20 mouse cellular contexts compared by ENCODE assay signal in the genomic region with DNA sequence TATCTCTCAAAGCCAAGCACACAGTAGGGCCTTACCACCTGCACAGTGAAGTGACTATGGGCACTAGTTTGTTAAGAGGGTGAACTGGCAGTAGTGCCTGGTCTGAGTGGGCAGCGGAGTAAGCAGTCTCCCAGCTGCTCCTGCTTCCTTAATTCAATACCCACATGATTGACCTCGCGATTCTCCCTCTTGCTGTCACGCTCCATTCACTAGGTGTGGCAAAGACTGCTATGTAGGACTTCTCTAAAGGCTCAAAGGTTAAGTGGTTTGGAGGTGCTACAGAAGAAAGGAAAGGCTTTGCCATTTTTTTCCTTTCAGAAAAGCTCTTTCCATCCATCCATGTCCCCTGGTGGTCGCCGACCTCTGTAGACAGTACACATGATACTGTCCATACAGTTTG. TPM values are rescaled to one million over a fixed set of nuclear protein-coding genes. Genes with fewer than 3 reads are reported as not detected.
DNase-seq lines count a peak whose midpoint lies in the region; ATAC-seq and TF ChIP-seq lines count a peak whose summit lies in the region.
"Had no signal": no experiment of that assay in that cellular context is flagged by ENCODE, and none has a peak within 500 bp of the region (broad histone marks: within the 10 kb centered on the region; RNA-seq: fewer than 3 reads in every experiment).

No protein-coding gene starts in this region.

- H3K9ac ChIP-seq in intestine, embryonic 16.5 days (ENCODE audit: low read depth, low read length): no peak overlapping the region
- no peak overlapping the region for H3K9ac ChIP-seq in intestine, embryonic 15.5 days
- no peak overlapping the region for H3K9ac ChIP-seq in kidney, embryonic 14.5 days (ENCODE audit: low read depth, low read length)
- H3K9ac ChIP-seq in kidney, postnatal 0 days (ENCODE audit: low read depth, low read length): no peak overlapping the region
- H3K9ac ChIP-seq: forebrain, embryonic 13.5 days; hindbrain, embryonic 12.5 days; hindbrain, embryonic 15.5 days had no signal

- H3K27me3 ChIP-seq in intestine, embryonic 16.5 days (replicated peaks; ENCODE audit: control insufficient read depth, insufficient read depth, low read length): no peaks in the 10 kb centered on the region
- H3K27me3 ChIP-seq in intestine, embryonic 15.5 days (replicated peaks): no peaks in the 10 kb centered on the region
- no peaks in the 10 kb centered on the region for H3K27me3 ChIP-seq in kidney, embryonic 14.5 days (ENCODE audit: control insufficient read depth, insufficient read depth, low read length)
- H3K27me3 ChIP-seq in kidney, postnatal 0 days (ENCODE audit: insufficient read depth, low read length): no peaks in the 10 kb centered on the region
- H3K27me3 ChIP-seq: forebrain, embryonic 13.5 days; hindbrain, embryonic 12.5 days; hindbrain, embryonic 15.5 days; Patski had no signal

- TF ChIP-seq CTCF in kidney, postnatal 0 days (IDR thresholded peaks at IDR 0.05; ENCODE audit: low read depth): no peak

- H3K4me1 ChIP-seq in intestine, embryonic 16.5 days (ENCODE audit: control insufficient read depth, insufficient read depth, low read length): peaks cover 5% of the 10 kb centered on the region; the same call in 1 of the 2 replicates
- peaks cover 14% of the 10 kb centered on the region; the same call in 1 of the 2 replicates for H3K4me1 ChIP-seq in intestine, embryonic 15.5 days (replicated peaks)
- H3K4me1 ChIP-seq in kidney, embryonic 14.5 days (ENCODE audit: control insufficient read depth, insufficient read depth, low read length): peaks cover 12% of the 10 kb centered on the region; the same call in 1 of the 2 replicates
- H3K4me1 ChIP-seq in kidney, postnatal 0 days (replicated peaks; ENCODE audit: insufficient read depth, low read length): peaks cover 9% of the 10 kb centered on the region; the same call in 1 of the 2 replicates

- no peak overlapping the region for H3K27ac ChIP-seq in intestine, embryonic 16.5 days (ENCODE audit: low read length)
- no peak overlapping the region for H3K27ac ChIP-seq in intestine, embryonic 15.5 days
- H3K27ac ChIP-seq in kidney, embryonic 14.5 days (ENCODE audit: low read depth, low read length): no peak overlapping the region
- no peak overlapping the region; the same call in 1 of the 2 replicates for H3K27ac ChIP-seq in kidney, postnatal 0 days
- H3K27ac ChIP-seq: forebrain, embryonic 10.5 days; forebrain, embryonic 13.5 days; hindbrain, embryonic 12.5 days; hindbrain, embryonic 15.5 days had no signal

- ATAC-seq in intestine, embryonic 16.5 days: peak; percentile 56; the same call in 1 of the 2 replicates
- no peak for ATAC-seq in intestine, embryonic 15.5 days
- 0 out of 2 replicates have a peak, but pooled peaks have one; percentile 28 for ATAC-seq in kidney, embryonic 14.5 days (ENCODE audit: low FRiP score, low TSS enrichment)
- ATAC-seq in kidney, postnatal 0 days (replicated peaks; ENCODE audit: low FRiP score, low read depth): peak; percentile 64
- ATAC-seq: forebrain, embryonic 13.5 days; forebrain, embryonic 16.5 days; Patski had no signal

- no peaks in the 10 kb centered on the region for H3K36me3 ChIP-seq in intestine, embryonic 16.5 days (ENCODE audit: control insufficient read depth, insufficient read depth, low read length)
- no peaks in the 10 kb centered on the region for H3K36me3 ChIP-seq in intestine, embryonic 15.5 days
- H3K36me3 ChIP-seq in kidney, embryonic 14.5 days (ENCODE audit: control insufficient read depth, insufficient read depth, low read length): no peaks in the 10 kb centered on the region
- peaks cover 7% of the 10 kb centered on the region; the same call in 1 of the 2 replicates for H3K36me3 ChIP-seq in kidney, postnatal 0 days (ENCODE audit: insufficient read depth, low read length)
- H3K36me3 ChIP-seq: hindbrain, embryonic 15.5 days had no signal

- no peak overlapping the region for H3K4me3 ChIP-seq in intestine, embryonic 16.5 days (ENCODE audit: low read length)
- no peak overlapping the region for H3K4me3 ChIP-seq in intestine, embryonic 15.5 days (replicated peaks)
- H3K4me3 ChIP-seq in kidney, embryonic 14.5 days (ENCODE audit: low read length): no peak overlapping the region
- no peak overlapping the region for H3K4me3 ChIP-seq in kidney, postnatal 0 days (replicated peaks; ENCODE audit: low read depth, low read length)
- H3K4me3 ChIP-seq: forebrain, embryonic 10.5 days; forebrain, embryonic 13.5 days; hindbrain, embryonic 12.5 days; hindbrain, embryonic 15.5 days had no signal

- H3K9me3 ChIP-seq in intestine, embryonic 16.5 days (ENCODE audit: control insufficient read depth, low read length): no peaks in the 10 kb centered on the region
- no peaks in the 10 kb centered on the region for H3K9me3 ChIP-seq in intestine, embryonic 15.5 days
- no peaks in the 10 kb centered on the region for H3K9me3 ChIP-seq in kidney, embryonic 14.5 days (ENCODE audit: control insufficient read depth, low read length)
- no peaks in the 10 kb centered on the region for H3K9me3 ChIP-seq in kidney, postnatal 0 days (replicated peaks; ENCODE audit: low read length)
- H3K9me3 ChIP-seq: forebrain, embryonic 10.5 days; forebrain, embryonic 13.5 days; hindbrain, embryonic 12.5 days; hindbrain, embryonic 15.5 days had no signal

- H3K4me2 ChIP-seq in intestine, embryonic 16.5 days (ENCODE audit: low read depth, low read length): no peak overlapping the region
- no peak overlapping the region for H3K4me2 ChIP-seq in intestine, embryonic 15.5 days (replicated peaks)
- H3K4me2 ChIP-seq in kidney, embryonic 14.5 days (replicated peaks; ENCODE audit: low read depth, low read length): no peak overlapping the region
- H3K4me2 ChIP-seq in kidney, postnatal 0 days (ENCODE audit: low read length): no peak overlapping the region
- H3K4me2 ChIP-seq: forebrain, embryonic 13.5 days; heart, embryonic 11.5 days; hindbrain, embryonic 12.5 days; hindbrain, embryonic 15.5 days had no signal

- WGBS in intestine, embryonic 16.5 days: 89% methylated on average over 6 of the region's 6 CpGs
- WGBS in intestine, embryonic 15.5 days: 90% methylated on average over 6 of the region's 6 CpGs
- WGBS in kidney, embryonic 14.5 days: 62% methylated on average over 6 of the region's 6 CpGs
- 41% methylated on average over 6 of the region's 6 CpGs for WGBS in kidney, postnatal 0 days

- no peak for DNase-seq in kidney, postnatal 4 days
- peak; percentile 73 for DNase-seq in kidney, postnatal 0 days (ENCODE audit: low spot score)
- no peak for DNase-seq in kidney, postnatal 14 days
- DNase-seq: adrenal gland, postnatal 10 days; adrenal gland, postnatal 36 days; cerebellum, adult 18-20 months; cerebellum, adult 9-10 months; cerebellum, postnatal 14 days; gastrocnemius, postnatal 10 days; gastrocnemius, postnatal 36 days had no signal

RNA-seq across cellular contexts. Expression of gene Hs3st3b1, which starts 48.7 kb away (rescaled TPM):
- polyA plus RNA-seq in intestine, embryonic 16.5 days (2015; fragmentation: Nextera tagmentation; extraction: Ambion mirVana): 4.5 and 5.2 TPM in 2 replicates
- 4.6 and 5.7 TPM in 2 replicates for polyA plus RNA-seq in intestine, embryonic 15.5 days (2015; fragmentation: Nextera tagmentation; extraction: Ambion mirVana)
- polyA plus RNA-seq in kidney, embryonic 14.5 days (2014; fragmentation: Nextera tagmentation; extraction: Ambion mirVana): 17.9 and 34.0 TPM in 2 replicates
- 25.7 and 27.1 TPM in 2 replicates for polyA plus RNA-seq in kidney, postnatal 0 days (2015; fragmentation: Nextera tagmentation; extraction: Ambion mirVana)
